Mouse (Mus musculus) liver, embryonic 11.5 days (tissue): ENCODE data around the gene Abhd14a. TPM values are rescaled to one million over a fixed set of nuclear protein-coding genes. Genes with fewer than 3 reads are reported as not detected.
A peak's percentile ranks its signal among the peaks of the same experiment; 100 is the strongest.

ENCODE experiments used
- ATAC-seq: fragments of 200-750 bp; cut with Nextera tagmentation; replicated peaks from 2 replicates; pipeline ENCODE4 v1.8.0; 2017; ENCODE audit warnings: moderate number of reproducible peaks, mild to moderate bottlenecking, moderate TSS enrichment, moderate library complexity; ENCODE audit not compliant: low FRiP score
- DNase-seq: peaks from one replicate; pipeline ENCODE4 v3.0.0-alpha.2; 2017; ENCODE audit warnings: low spot score
- H3K27ac ChIP-seq: fragments of 300-500 bp; sonication (generic); 2 replicates; pipeline ENCODE4 v1.5.1; 2014; ENCODE audit warnings: mild to moderate bottlenecking, low read depth, low read length, control low read depth
- H3K27me3 ChIP-seq: fragments of 300-500 bp; sonication (generic); replicated peaks from 2 replicates; pipeline ENCODE4 v1.6.1; 2014; ENCODE audit warnings: low read length, mixed read lengths; ENCODE audit not compliant: control insufficient read depth, insufficient read depth
- H3K36me3 ChIP-seq: fragments of 300-500 bp; sonication (generic); 2 replicates; pipeline ENCODE4 v1.6.1; 2014; ENCODE audit warnings: mild to moderate bottlenecking, low read length, moderate library complexity, mixed read lengths; ENCODE audit not compliant: control insufficient read depth, insufficient read depth
- H3K4me1 ChIP-seq: fragments of 300-500 bp; sonication (generic); replicated peaks from 2 replicates; pipeline ENCODE4 v1.6.1; 2014; ENCODE audit warnings: low read length, mixed read lengths; ENCODE audit not compliant: control insufficient read depth, insufficient read depth
- H3K4me2 ChIP-seq: fragments of 300-500 bp; sonication (generic); 2 replicates; pipeline ENCODE4 v1.6.1; 2014; ENCODE audit warnings: mild to moderate bottlenecking, control low read depth, moderate library complexity
- H3K4me3 ChIP-seq: fragments of 300-500 bp; sonication (generic); 2 replicates; pipeline ENCODE4 v1.5.1; 2014; ENCODE audit warnings: low read depth, low read length, control low read depth
- H3K9ac ChIP-seq: fragments of 300-500 bp; sonication (generic); 2 replicates; pipeline ENCODE4 v1.6.1; 2014; ENCODE audit warnings: low read depth, low read length, control low read depth
- H3K9me3 ChIP-seq: fragments of 300-500 bp; sonication (generic); 2 replicates; pipeline ENCODE4 v1.6.1; 2016; ENCODE audit warnings: low read length, inconsistent platforms, mixed read lengths; ENCODE audit not compliant: control insufficient read depth
- WGBS: fragments of 180-500 bp; shearing (Covaris S2); extraction: QIAGEN DNeasy Blood & Tissue Kit; methylation state at CpG from one replicate; pipeline ENCODE4 v1.1.7; 2014; 5-methylcytosine and 5-hydroxymethylcytosine counted together
- polyA plus RNA-seq: library from polyadenylated mRNA; unstranded; fragments of >200 nt; fragmentation: Nextera tagmentation; extraction: Ambion mirVana; gene quantifications from 2 replicates; pipeline ENCODE4 v1.2.1, GENCODE M21; 2014

Abhd14a gene
- polyA plus RNA-seq, 1 experiment from 2014 or later: 54.0 TPM

DNA sequence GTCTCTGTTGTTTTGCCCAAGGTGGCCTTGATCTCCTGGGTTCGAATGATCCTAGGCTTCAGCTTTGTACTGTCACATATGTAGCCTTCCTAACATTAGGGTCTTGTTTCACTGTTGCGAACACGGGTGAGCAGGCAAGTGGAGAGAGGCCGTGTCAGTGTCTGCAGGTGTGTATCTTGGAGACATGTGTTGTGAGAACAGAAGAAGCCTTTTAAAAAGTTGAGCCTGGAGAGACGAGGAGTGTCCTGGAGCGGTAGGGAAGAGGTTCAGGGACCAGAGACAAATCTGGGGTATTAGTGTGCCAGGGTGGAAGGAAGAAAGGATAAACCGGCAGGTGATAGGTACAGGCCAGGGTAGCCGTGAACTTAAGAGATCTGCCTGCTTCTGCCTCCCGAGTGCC lies 30.6 kb upstream of the Abhd14a start:
- DNase-seq (no peak), ATAC-seq (no peak)
- H3K4me1 ChIP-seq: peaks cover 27% of the 10 kb centered on the region
- H3K4me2 ChIP-seq: peak overlapping the region; percentile 77
- H3K9ac ChIP-seq: peak overlapping the region; percentile 63
- peak overlapping the region; percentile 86 for H3K4me3 ChIP-seq
- 71% methylated on average over 9 of the region's 9 CpGs for WGBS
- H3K27ac ChIP-seq: no peak overlapping the region
- peaks cover 19% of the 10 kb centered on the region for H3K36me3 ChIP-seq
- H3K9me3 ChIP-seq: no peaks in the 10 kb centered on the region
- no peaks in the 10 kb centered on the region for H3K27me3 ChIP-seq

GRCm38 (mm10) chr9:106477649-106478048 lies 30.2 kb upstream of the Abhd14a start:
- peaks cover 27% of the 10 kb centered on the region for H3K4me1 ChIP-seq
- DNase-seq (no peak), ATAC-seq (no peak)
- no peak overlapping the region for H3K27ac ChIP-seq
- H3K4me3 ChIP-seq: peak overlapping the region; percentile 86
- H3K9ac ChIP-seq: peak overlapping the region; percentile 63
- WGBS: 1% methylated on average over 16 of the region's 16 CpGs
- H3K27me3 ChIP-seq: no peaks in the 10 kb centered on the region
- H3K36me3 ChIP-seq: peaks cover 15% of the 10 kb centered on the region
- H3K9me3 ChIP-seq: no peaks in the 10 kb centered on the region
- peak overlapping the region; percentile 77 for H3K4me2 ChIP-seq

DNA sequence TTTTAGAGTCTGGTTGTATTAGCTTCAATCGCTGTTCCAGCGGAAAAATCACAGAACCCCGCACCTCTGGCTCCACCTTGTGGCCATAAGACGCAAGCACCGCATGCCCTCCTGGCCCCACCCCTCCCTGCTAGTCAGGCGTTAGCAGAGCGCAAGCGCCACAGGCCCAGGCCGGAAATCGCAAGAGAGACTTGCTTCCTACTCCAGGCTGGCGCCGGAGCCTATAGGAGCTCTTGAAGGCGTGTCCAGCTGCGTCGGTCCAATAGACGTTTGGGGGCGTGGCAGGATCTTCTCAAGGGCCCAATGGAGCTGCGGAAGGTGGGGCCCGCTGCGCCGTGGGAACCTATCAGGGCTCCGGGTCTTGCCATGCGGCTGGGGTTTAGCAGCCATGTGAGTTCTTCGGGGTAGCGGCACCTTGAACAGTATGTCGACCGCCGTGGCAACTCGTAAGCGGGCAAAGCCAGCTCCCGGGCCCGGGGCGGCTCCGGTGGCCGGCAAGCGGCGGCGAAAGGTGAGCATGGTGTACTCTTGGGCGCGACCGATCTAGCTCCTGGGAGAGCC lies 29.5 kb upstream of the Abhd14a start, which contains the start of gene Parp3:
TSS of gene Parp3 (minus strand) at position 26 of the 561 bp plus-strand sequence.
- Histone ChIP-seq H3K4me1 (peaks cover 27% of the 10 kb centered on the region), H3K27ac (0 out of 2 replicates have a peak within 1 kb of the TSS, but pooled peaks have one; percentile 1)
- under 1% methylated on average over 41 of the region's 41 CpGs for WGBS

DNA sequence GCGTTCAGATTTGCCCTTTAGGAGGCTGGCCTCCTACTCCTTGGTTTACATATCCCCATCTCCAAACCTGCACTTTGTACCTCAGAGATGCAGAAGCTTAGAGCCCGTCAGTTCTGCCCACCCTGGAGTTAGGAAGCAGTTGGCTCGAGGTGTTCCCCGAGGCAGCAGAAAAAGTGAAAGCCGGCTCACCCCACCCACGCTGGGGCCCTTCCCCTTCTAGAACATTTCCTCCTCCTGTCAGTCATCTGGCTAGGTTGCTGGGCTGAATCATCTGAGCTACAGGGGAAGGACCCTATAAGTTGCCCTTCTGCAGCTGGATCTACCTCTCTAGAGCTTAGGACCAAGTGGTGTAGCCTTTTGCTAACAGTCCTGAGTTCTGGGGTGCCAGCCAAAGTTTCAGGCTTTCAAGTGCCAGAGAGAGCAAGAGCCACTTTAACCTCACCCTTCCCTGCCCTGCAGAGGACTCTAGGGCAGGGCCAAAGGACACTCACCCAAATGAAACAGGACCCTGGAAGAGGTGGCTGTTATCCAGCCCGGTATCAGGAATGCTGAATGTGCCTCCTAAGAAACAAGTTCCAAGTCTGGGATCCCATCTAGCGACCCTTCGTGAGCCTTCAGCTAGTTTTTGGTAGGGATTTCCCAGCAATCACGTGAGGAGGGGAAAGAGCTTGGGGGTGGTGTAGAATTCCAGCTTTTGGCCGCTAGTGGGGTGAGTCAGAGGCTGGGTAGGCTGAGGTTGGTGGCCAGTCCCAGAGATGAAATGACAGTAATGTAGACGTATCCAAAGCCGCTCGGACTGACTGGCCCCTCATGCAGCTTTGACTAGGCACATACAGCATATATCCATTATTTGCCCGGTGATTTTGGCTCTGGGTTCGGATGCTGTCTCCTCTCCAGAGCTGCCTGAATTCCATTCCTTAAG lies 28.8 kb upstream of the Abhd14a start:
- H3K27me3 ChIP-seq: no peaks in the 10 kb centered on the region
- DNase-seq: no peak
- peak; percentile 5; the same call in 1 of the 2 replicates for ATAC-seq
- peaks cover 11% of the 10 kb centered on the region for H3K36me3 ChIP-seq
- H3K4me3 ChIP-seq: peak overlapping the region; percentile 3; the same call in 1 of the 2 replicates
- H3K9ac ChIP-seq: 0 out of 2 replicates have a peak overlapping the region, but pooled peaks have one; percentile 27
- WGBS: 27% methylated on average over 16 of the region's 16 CpGs
- 0 out of 2 replicates have a peak overlapping the region, but pooled peaks have one; percentile 1 for H3K27ac ChIP-seq
- peak overlapping the region; percentile 50 for H3K4me2 ChIP-seq
- H3K4me1 ChIP-seq: peaks cover 27% of the 10 kb centered on the region
- no peaks in the 10 kb centered on the region for H3K9me3 ChIP-seq

More for the DNA sequence above, 29.5 kb upstream of the Abhd14a start, which contains the start of gene Parp3:
- peak; percentile 98 for ATAC-seq
- peaks cover 15% of the 10 kb centered on the region for H3K36me3 ChIP-seq
- peak within 1 kb of the TSS; percentile 86 for H3K4me3 ChIP-seq
- H3K27me3 ChIP-seq: no peaks in the 10 kb centered on the region
- peak within 1 kb of the TSS; percentile 77 for H3K4me2 ChIP-seq
- H3K9ac ChIP-seq: peak within 1 kb of the TSS; percentile 63
- H3K9me3 ChIP-seq: no peaks in the 10 kb centered on the region
- DNase-seq: peak; percentile 96

- WGBS: 81% methylated on average over 10 of the region's 10 CpGs
- Histone ChIP-seq H3K36me3 (peaks cover 8% of the 10 kb centered on the region), H3K9me3 (no peaks in the 10 kb centered on the region), H3K4me1 (peaks cover 27% of the 10 kb centered on the region), H3K27me3 (no peaks in the 10 kb centered on the region), H3K9ac (0 out of 2 replicates have a peak within 1 kb of the TSS, but pooled peaks have one; percentile 27), H3K27ac (0 out of 2 replicates have a peak within 1 kb of the TSS, but pooled peaks have one; percentile 1), H3K4me3 (peak within 1 kb of the TSS; percentile 3; the same call in 1 of the 2 replicates), H3K4me2 (peak within 1 kb of the TSS; percentile 50)
- ATAC-seq (no peak), DNase-seq (no peak)
Observed at GRCm38 (mm10) chr9:106475663-106476001, 28.2 kb upstream of the Abhd14a start, which contains the start of gene Rrp9. Gene Rrp9, plus strand, starts transcription at chr9:106475963.

GRCm38 (mm10) chr9:106475046-106475445 lies 27.6 kb upstream of the Abhd14a start:
- no peak for ATAC-seq
- DNase-seq: no peak
- H3K27me3 ChIP-seq: no peaks in the 10 kb centered on the region
- 65% methylated on average over 7 of the region's 7 CpGs for WGBS
- no peak overlapping the region for H3K27ac ChIP-seq
- peaks cover 27% of the 10 kb centered on the region for H3K4me1 ChIP-seq
- H3K9me3 ChIP-seq: no peaks in the 10 kb centered on the region
- no peak overlapping the region for H3K4me2 ChIP-seq
- H3K36me3 ChIP-seq: peaks cover 3% of the 10 kb centered on the region; the same call in 1 of the 2 replicates
- no peak overlapping the region for H3K4me3 ChIP-seq
- H3K9ac ChIP-seq: no peak overlapping the region

GRCm38 (mm10) chr9:106474456-106474855 lies 27.0 kb upstream of the Abhd14a start:
- Histone ChIP-seq H3K27ac (no peak overlapping the region), H3K4me3 (no peak overlapping the region), H3K4me1 (peaks cover 29% of the 10 kb centered on the region), H3K9ac (no peak overlapping the region), H3K36me3 (no peaks in the 10 kb centered on the region; the same call in 1 of the 2 replicates), H3K4me2 (peak overlapping the region; percentile 29), H3K27me3 (no peaks in the 10 kb centered on the region), H3K9me3 (no peaks in the 10 kb centered on the region)
- DNase-seq (peak; percentile 70), ATAC-seq (peak; percentile 6; the same call in 1 of the 2 replicates)
- WGBS: 9% methylated on average over 6 of the region's 6 CpGs

DNA sequence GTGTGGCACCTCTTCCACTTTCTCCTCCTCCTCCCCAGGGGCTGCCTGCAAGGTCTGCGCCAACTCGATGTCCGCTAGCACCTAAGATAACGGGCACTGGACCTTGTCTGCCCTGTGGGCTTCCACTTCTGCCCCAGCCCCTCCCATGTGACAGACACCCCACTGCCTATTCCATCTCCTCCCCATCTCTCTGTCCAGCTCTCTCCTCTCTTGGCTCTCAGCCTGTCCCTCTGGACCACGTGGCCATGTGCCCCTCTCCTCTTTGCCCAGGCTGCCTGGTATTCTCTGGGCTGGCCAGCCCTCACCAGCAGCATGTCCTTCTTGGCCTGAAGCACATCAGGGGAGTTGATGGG lies 26.3 kb upstream of the Abhd14a start:
- ATAC-seq (no peak), DNase-seq (no peak)
- no peaks in the 10 kb centered on the region for H3K36me3 ChIP-seq
- H3K4me1 ChIP-seq: peaks cover 29% of the 10 kb centered on the region
- no peak overlapping the region for H3K4me2 ChIP-seq
- no peak overlapping the region for H3K9ac ChIP-seq
- no peak overlapping the region for H3K4me3 ChIP-seq
- 51% methylated on average over 5 of the region's 5 CpGs for WGBS
- H3K27me3 ChIP-seq: no peaks in the 10 kb centered on the region
- no peak overlapping the region for H3K27ac ChIP-seq
- H3K9me3 ChIP-seq: no peaks in the 10 kb centered on the region
